Mouse (Mus musculus): Measurements from ENCODE around the gene Frmd4b.

The Frmd4b gene

GRCm38 (mm10) chr6:97240092-97240491 lies 377.2 kb downstream of the Frmd4b start:
- DNase-seq, result no peak

GRCm38 (mm10) chr6:97239360-97239759 lies 378.0 kb downstream of the Frmd4b start:
- DNase-seq, result no peak
